Mouse (Mus musculus) stomach, postnatal 0 days (tissue): Measurements from ENCODE around the gene Tcp10b. TPM values are rescaled to one million over a fixed set of nuclear protein-coding genes. Genes with fewer than 3 reads are reported as not detected.
"Not testable (repeated sequence)": the region's sequence is repeated elsewhere in the genome, so short reads cannot be mapped to it uniquely, and the experiment has no call there.

Source experiments
- ATAC-seq: fragments of 200-750 bp; cut with Nextera tagmentation; 2 replicates; pipeline ENCODE4 v1.8.0; 2017; ENCODE audit not compliant: low FRiP score, low TSS enrichment
- DNase-seq: peaks from one replicate; pipeline ENCODE4 v3.0.0-alpha.2; 2016; ENCODE audit warnings: low spot score
- H3K27ac ChIP-seq: fragments of 300-500 bp; sonication (generic); replicated peaks from 2 replicates; pipeline ENCODE4 v1.5.1; 2014; ENCODE audit warnings: mild to moderate bottlenecking, control low read depth
- H3K27me3 ChIP-seq: fragments of 300-500 bp; sonication (generic); 2 replicates; pipeline ENCODE4 v1.6.1; 2014; ENCODE audit warnings: low read length; ENCODE audit not compliant: control insufficient read depth, insufficient read depth
- H3K36me3 ChIP-seq: fragments of 300-500 bp; sonication (generic); 2 replicates; pipeline ENCODE4 v1.6.1; 2014; ENCODE audit warnings: low read length, mixed read lengths; ENCODE audit not compliant: control insufficient read depth, insufficient read depth
- H3K4me1 ChIP-seq: fragments of 300-500 bp; sonication (generic); replicated peaks from 2 replicates; pipeline ENCODE4 v1.6.1; 2014; ENCODE audit warnings: antibody characterized with exemption; ENCODE audit not compliant: control insufficient read depth, insufficient read depth
- H3K4me2 ChIP-seq: fragments of 300-500 bp; sonication (generic); replicated peaks from 2 replicates; pipeline ENCODE4 v1.6.1; 2014; ENCODE audit warnings: low read depth, mild to moderate bottlenecking, control low read depth, moderate library complexity
- H3K4me3 ChIP-seq: fragments of 300-500 bp; sonication (generic); 2 replicates; pipeline ENCODE4 v1.5.1; 2014; ENCODE audit warnings: low read depth, low read length, control low read depth
- H3K9ac ChIP-seq: fragments of 300-500 bp; sonication (generic); 2 replicates; pipeline ENCODE4 v1.6.1; 2014; ENCODE audit warnings: mild to moderate bottlenecking, low read length, control low read depth, mixed read lengths
- H3K9me3 ChIP-seq: fragments of 300-500 bp; sonication (generic); 2 replicates; pipeline ENCODE4 v1.6.1; 2016; ENCODE audit warnings: low read length; ENCODE audit not compliant: control insufficient read depth
- WGBS: fragments of 180-500 bp; shearing (Covaris S2); extraction: QIAGEN DNeasy Blood & Tissue Kit; methylation state at CpG from one replicate; pipeline ENCODE4 v1.1.7; 2014; 5-methylcytosine and 5-hydroxymethylcytosine counted together
- polyA plus RNA-seq: library from polyadenylated mRNA; unstranded; fragments of >200 nt; fragmentation: Nextera tagmentation; extraction: Ambion mirVana; gene quantifications from 2 replicates; pipeline ENCODE4 v1.2.1, GENCODE M21; 2015

Gene Tcp10b
- polyA plus RNA-seq, 1 experiment from 2014 or later = 0.17 TPM

DNA sequence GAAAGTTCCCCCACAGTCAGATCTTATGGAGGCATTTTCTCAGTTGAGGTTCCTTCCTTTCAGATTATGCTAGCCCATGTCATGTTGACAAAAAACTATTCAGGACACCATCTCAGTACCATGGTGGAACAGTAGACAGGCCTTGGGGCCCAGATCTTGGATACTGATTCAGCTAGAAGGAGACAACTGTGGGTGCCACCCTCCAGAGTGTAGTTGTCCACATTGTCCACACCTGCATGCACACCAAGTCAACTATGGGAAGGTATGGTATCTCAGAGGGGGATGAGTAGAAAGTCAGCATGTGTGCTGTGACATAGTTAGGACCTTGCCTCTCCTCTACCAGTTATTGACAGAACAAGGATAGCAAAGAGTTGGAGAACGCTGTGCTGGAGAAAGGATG is 30.6 kb downstream of the Tcp10b start:
- not testable (repeated sequence) for H3K4me3 ChIP-seq, H3K27ac ChIP-seq, DNase-seq, H3K9me3 ChIP-seq, ATAC-seq, H3K4me2 ChIP-seq, H3K9ac ChIP-seq, H3K27me3 ChIP-seq, H3K4me1 ChIP-seq, H3K36me3 ChIP-seq
- no CpG with 5 or more reads among the region's 1 CpGs for WGBS

DNA sequence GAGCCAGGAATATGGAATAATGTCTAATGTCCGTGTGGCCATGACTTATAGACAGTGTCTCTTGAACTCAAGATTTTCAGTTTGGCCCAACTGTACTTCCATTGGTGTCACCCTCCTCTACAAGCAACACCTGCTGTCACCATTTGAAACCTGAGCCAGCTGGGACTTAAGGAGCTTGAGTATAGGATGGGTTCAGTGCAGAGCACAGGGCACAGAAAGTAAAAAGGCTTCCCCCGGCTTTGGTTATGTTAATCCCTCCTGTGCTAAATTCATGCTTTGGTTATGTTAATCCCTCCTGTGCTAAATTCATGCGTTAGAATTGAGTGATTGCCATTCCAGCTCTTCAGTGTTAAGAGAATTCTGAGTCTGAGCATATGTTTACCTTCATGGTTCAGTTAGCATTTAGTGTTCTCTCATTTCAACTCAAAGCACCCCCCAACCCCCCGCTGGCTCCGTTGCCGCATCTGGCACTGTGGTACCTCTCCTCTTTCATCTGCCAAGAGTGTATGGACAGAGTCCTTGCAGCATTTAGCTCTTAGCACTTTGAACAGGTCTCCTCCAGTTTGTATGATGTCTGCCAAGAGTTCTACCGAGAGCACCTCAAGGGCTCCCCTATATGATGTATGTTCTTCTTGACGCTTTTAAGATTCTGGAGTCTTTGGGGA is 31.3 kb downstream of the Tcp10b start:
- not testable (repeated sequence) for H3K27ac ChIP-seq, H3K4me1 ChIP-seq, H3K36me3 ChIP-seq, H3K27me3 ChIP-seq, ATAC-seq, H3K9me3 ChIP-seq, H3K9ac ChIP-seq, H3K4me3 ChIP-seq, H3K4me2 ChIP-seq, DNase-seq
- 60% methylated on average over 5 of the region's 8 CpGs for WGBS

DNA sequence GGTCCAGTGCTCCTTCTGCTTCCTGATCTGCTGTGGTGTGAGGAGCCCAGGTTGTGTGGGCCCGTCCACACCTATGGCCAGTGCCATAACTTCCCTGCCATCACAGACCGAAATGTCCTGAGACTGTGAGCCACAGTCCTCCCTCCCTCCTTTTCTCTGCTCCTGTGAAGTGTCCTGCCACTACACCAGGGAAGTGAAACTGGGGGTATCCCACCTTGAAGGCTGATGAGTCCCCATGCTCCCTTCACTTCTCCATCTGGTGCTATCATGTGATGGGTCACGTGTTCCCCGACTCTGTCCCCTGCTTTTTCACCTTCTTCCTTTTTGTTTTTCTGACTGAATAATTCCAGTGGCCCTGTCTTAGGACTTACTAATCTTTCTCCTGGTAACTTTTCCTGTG is 32.1 kb downstream of the Tcp10b start:
- ATAC-seq, H3K9me3 ChIP-seq, H3K9ac ChIP-seq, H3K4me2 ChIP-seq, H3K27ac ChIP-seq, H3K4me1 ChIP-seq, H3K36me3 ChIP-seq, H3K27me3 ChIP-seq, DNase-seq, H3K4me3 ChIP-seq: not testable (repeated sequence)
- WGBS = 100% methylated on average over 2 of the region's 4 CpGs

DNA sequence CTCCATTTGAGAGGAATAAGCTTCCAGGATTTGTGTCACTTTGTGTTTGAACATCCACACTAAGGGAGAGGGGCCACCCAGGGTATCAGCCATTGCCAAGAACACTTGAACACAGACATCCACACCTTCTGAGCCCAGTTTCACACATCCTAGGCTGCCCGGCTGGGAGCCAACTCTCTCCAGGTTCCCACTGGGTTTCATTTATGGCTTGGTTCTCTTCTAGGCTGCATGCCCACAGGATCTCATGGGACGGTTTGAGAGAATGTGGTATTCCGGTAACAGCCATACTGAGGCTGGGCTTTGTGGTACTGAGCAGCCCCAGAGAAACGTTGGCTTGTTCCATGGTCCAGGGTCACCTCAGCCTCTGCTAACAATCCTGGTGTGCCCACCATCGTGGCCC is 45.7 kb downstream of the Tcp10b start:
- not testable (repeated sequence) for H3K27ac ChIP-seq, H3K4me2 ChIP-seq, H3K4me3 ChIP-seq, H3K9ac ChIP-seq, H3K4me1 ChIP-seq, ATAC-seq, H3K9me3 ChIP-seq, DNase-seq, H3K36me3 ChIP-seq, H3K27me3 ChIP-seq
- WGBS = 77% methylated on average over 4 of the region's 5 CpGs

DNA sequence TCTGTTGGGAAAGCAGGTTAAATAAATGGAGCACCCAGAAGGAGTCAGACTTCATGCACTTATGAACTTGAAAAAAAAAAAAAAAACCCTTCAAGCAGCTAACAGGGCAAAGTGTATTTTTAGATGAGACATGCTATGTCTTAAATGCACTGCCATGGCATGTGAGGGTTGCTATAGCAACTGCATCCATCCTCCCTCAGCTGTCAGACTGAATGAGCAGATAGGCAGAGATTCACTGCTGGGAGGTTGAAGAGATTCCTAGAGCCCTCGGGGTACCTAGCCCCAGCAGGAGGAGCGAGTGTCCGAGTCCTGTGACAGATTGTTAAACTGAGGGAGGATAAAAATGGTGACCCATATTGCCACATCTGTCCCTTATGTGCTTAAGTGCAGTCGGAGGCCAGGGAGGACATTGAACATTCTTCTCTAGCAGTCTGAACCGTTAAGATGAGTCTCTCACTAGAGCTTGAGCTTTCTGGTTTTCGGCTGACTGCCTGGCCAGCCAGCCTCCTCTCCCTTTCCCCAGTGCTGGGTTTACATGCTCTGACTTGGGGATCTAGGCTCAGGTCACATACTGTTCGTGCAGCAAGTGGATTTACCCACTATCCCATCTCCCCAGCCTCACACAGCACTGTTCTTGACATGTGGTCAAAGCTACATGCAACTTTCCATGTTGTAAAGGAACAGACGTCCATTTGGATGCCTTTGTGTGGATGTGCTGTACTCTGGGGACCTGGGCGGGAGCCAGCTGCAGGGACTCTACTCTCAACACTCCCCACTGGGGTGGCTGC is 51.8 kb downstream of the Tcp10b start:
- not testable (repeated sequence) for H3K36me3 ChIP-seq, H3K9ac ChIP-seq, H3K4me3 ChIP-seq, H3K27ac ChIP-seq, ATAC-seq, H3K27me3 ChIP-seq, DNase-seq, H3K9me3 ChIP-seq, H3K4me1 ChIP-seq, H3K4me2 ChIP-seq
- WGBS = 48% methylated on average over 2 of the region's 9 CpGs

DNA sequence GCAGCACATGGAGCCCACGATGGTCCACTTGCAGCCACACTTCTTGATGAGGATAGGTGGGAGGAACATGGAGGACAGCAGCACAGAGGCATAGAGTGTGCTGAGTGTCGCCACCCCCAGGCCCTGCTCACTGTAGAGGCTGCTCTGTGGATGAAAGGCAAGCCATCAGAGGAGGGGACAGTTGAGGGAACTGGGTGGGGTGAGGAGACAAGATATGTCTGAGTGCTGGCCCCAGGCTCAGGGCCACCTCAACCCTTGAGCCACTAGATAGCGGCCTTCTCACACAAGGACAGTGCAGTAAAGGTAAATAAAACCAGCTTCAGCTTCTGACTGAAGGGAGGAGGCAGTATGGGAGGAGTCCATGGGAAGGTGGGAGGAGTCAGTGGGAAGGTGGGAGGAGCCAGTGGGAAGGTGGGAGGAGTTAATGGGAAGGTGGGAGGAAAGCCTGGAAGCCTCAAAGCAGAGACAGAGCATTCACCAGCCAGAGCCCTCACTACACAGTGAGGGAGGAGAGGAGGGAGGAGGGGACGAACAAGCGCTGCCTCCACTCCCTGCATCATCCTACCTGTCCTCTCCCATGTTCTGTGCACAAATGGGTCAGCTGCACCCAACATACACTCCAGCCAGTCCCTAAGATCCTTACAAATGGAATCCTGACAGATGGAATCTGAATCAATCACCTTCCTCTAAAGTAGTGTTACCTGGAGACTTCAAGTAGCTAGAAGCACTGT is 62.6 kb downstream of the Tcp10b start:
- not testable (repeated sequence) for H3K4me1 ChIP-seq, DNase-seq, H3K27ac ChIP-seq, H3K9ac ChIP-seq, H3K4me3 ChIP-seq, H3K4me2 ChIP-seq, H3K9me3 ChIP-seq, H3K36me3 ChIP-seq, H3K27me3 ChIP-seq
- peak; percentile 46; the same call in 1 of the 2 replicates for ATAC-seq
- WGBS = 80% methylated on average over 2 of the region's 5 CpGs

DNA sequence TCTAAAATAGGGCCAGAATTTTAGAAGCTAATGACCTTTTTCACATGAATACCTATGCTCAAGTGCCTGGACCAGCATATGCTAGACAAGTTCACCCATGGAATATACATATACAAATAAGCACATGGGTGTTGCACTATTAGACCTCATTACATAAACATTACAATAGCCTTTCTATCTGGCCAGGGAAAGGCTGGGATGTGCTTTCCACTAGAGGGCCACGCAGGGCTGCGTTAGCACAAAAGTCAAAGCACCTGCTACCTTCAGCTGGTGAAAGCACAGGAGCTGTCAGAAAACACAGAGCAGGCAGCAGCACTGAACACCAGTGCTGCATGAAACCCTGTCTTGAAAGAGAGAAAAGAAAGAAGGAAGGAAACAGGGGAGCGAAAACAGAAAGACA is 63.3 kb downstream of the Tcp10b start:
- WGBS = 17% methylated on average over 2 of the region's 3 CpGs

DNA sequence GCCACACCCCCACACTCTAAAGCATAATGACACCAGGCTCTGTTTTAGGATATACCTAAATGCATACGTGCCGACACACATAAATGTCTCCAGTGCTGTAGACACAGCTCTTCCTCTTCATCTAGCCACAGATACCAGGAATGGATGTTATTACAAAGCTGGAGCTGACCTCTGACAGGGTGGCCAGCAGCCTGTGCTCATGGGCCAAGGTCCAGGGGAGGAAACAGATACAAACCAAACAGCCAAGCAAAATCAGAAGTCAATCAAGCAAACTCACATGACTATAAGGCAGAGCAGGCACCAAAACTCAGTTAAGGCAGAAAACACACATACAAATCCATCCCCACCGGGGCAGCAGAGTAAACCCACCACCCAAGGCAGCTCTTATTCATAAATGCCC is 68.4 kb downstream of the Tcp10b start:
- not testable (repeated sequence) for H3K27ac ChIP-seq, ATAC-seq, H3K4me1 ChIP-seq, DNase-seq, H3K4me3 ChIP-seq, H3K9ac ChIP-seq, H3K36me3 ChIP-seq, H3K4me2 ChIP-seq, H3K9me3 ChIP-seq, H3K27me3 ChIP-seq
- no CpG with 5 or more reads among the region's 3 CpGs for WGBS

More for the DNA sequence above, 63.3 kb downstream of the Tcp10b start:
- H3K4me3 ChIP-seq, ATAC-seq, H3K36me3 ChIP-seq, H3K27ac ChIP-seq, H3K27me3 ChIP-seq, H3K4me2 ChIP-seq, H3K9me3 ChIP-seq, H3K4me1 ChIP-seq, H3K9ac ChIP-seq, DNase-seq: not testable (repeated sequence)
